Mouse (Mus musculus) heart, postnatal 0 days (tissue): ENCODE results near the gene Csrnp1.

Experiments used
- CTCF ChIP-seq: IDR thresholded peaks from 2 replicates; pipeline ENCODE4 v1.5.1; 2016; ENCODE audit warnings: antibody characterized with exemption, control low read depth, low read depth
- EP300 ChIP-seq: IDR thresholded peaks from 2 replicates; pipeline ENCODE4 v1.6.1; 2016; ENCODE audit warnings: antibody characterized with exemption, low read depth

DNA sequence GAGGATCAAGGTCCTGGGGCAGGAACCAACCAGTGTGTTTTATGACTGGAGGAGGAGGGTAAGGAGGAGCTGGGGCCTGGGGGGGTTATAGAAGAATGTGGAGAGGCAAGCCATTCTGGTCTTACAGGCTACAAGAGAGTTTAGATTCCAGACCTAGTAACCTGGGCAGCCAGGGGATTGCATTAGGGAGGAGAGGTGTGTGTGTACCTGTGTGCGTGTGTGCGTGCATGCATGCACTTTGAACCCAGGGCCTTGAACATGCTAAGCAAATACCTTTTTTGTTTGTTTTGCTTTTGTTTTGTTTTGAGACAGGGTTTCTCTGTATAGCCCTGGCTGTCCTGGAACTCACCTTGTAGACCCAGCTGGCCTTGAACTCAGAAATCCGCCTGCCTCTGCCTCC, 25.4 kb upstream of the Csrnp1 start:
- TF ChIP-seq CTCF (no peak), EP300 (no peak)
